ENCODE assay signal across 19 mouse cellular contexts in the genomic region with DNA sequence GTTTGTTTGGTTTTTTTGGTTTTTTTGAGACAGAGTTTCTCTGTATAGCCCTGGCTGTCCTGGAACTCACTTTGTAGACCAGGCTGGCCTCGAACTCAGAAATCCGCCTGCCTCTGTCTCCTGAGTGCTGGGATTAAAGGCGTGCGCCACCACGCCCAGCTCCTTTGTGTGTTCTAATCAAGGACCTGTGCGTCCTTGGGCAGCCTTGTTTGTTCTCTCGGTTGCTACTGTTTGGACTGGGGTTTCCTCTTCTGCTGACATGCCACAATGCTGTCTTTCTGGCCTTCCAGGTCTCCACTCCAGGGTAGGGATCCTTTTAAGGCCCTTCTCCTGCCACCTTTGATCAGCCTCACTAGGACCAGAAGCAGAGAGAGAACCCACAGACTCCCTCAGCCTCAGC. TPM values are rescaled to one million over a fixed set of nuclear protein-coding genes. Genes with fewer than 3 reads are reported as not detected.
A peak's percentile ranks its signal among the peaks of the same experiment; 100 is the strongest.
DNase-seq lines count a peak whose midpoint lies in the region; ATAC-seq and TF ChIP-seq lines count a peak whose summit lies in the region.
"Not testable (repeated sequence)": the region's sequence is repeated elsewhere in the genome, so short reads cannot be mapped to it uniquely, and the experiment has no call there.
"Had no signal": no experiment of that assay in that cellular context is flagged by ENCODE, and none has a peak within 500 bp of the region (broad histone marks: within the 10 kb centered on the region; RNA-seq: fewer than 3 reads in every experiment).

No protein-coding gene starts in this region.

- intact Hi-C loops in gastrocnemius, adult 2 months (cut with DNase I): not testable (repeated sequence)

- DNase-seq in gastrocnemius, adult 2 months: not testable (repeated sequence)
- peak; percentile 65 for DNase-seq in lung, postnatal 36 days

- H3K27me3 ChIP-seq in heart, embryonic 12.5 days (replicated peaks); intestine, embryonic 16.5 days (replicated peaks; ENCODE audit: control insufficient read depth, insufficient read depth, low read length); lung, embryonic 15.5 days; stomach, embryonic 15.5 days (replicated peaks): not testable (repeated sequence)

- peak overlapping the region; percentile 28; the same call in 1 of the 2 replicates for H3K27ac ChIP-seq in gastrocnemius, adult 2 months
- H3K27ac ChIP-seq in heart, embryonic 12.5 days (ENCODE audit: poor library complexity, severe bottlenecking): not testable (repeated sequence)
- H3K27ac ChIP-seq in intestine, embryonic 16.5 days (ENCODE audit: low read length): 0 out of 2 replicates have a peak overlapping the region, but pooled peaks have one; percentile 11
- peak overlapping the region; percentile 98; the same call in 1 of the 2 replicates for H3K27ac ChIP-seq in lung, embryonic 15.5 days
- peak overlapping the region; percentile 96 for H3K27ac ChIP-seq in stomach, embryonic 15.5 days

- not testable (repeated sequence) for H3K9me3 ChIP-seq in heart, embryonic 12.5 days (replicated peaks); intestine, embryonic 16.5 days (ENCODE audit: control insufficient read depth, low read length); lung, embryonic 15.5 days; stomach, embryonic 15.5 days

- H3K9ac ChIP-seq in heart, embryonic 12.5 days: 0 out of 2 replicates have a peak overlapping the region, but pooled peaks have one; percentile 37
- H3K9ac ChIP-seq in intestine, embryonic 16.5 days (ENCODE audit: low read depth, low read length): peak overlapping the region; percentile 33
- H3K9ac ChIP-seq in lung, embryonic 15.5 days; stomach, embryonic 15.5 days: not testable (repeated sequence)

- H3K4me2 ChIP-seq in heart, embryonic 12.5 days; intestine, embryonic 16.5 days (ENCODE audit: low read depth, low read length); stomach, embryonic 15.5 days: not testable (repeated sequence)
- peak overlapping the region; percentile 75; the same call in 1 of the 2 replicates for H3K4me2 ChIP-seq in lung, embryonic 15.5 days

- H3K4me3 ChIP-seq in gastrocnemius, adult 2 months: peak overlapping the region; percentile 87
- H3K4me3 ChIP-seq in heart, embryonic 12.5 days; intestine, embryonic 16.5 days (ENCODE audit: low read length); lung, embryonic 15.5 days; stomach, embryonic 15.5 days (replicated peaks): not testable (repeated sequence)

- peaks cover 30% of the 10 kb centered on the region for H3K36me3 ChIP-seq in heart, embryonic 12.5 days
- H3K36me3 ChIP-seq in intestine, embryonic 16.5 days (ENCODE audit: control insufficient read depth, insufficient read depth, low read length); stomach, embryonic 15.5 days: not testable (repeated sequence)
- H3K36me3 ChIP-seq in lung, embryonic 15.5 days: peaks cover 36% of the 10 kb centered on the region

- WGBS in heart, embryonic 12.5 days: 74% methylated on average over 7 of the region's 7 CpGs
- WGBS in intestine, embryonic 16.5 days: 61% methylated on average over 7 of the region's 7 CpGs
- 57% methylated on average over 7 of the region's 7 CpGs for WGBS in lung, embryonic 15.5 days
- 74% methylated on average over 7 of the region's 7 CpGs for WGBS in stomach, embryonic 15.5 days

- TF ChIP-seq CTCF in gastrocnemius, adult 2 months (IDR thresholded peaks at IDR 0.05): not testable (repeated sequence)

- not testable (repeated sequence) for ATAC-seq in heart, embryonic 12.5 days (ENCODE audit: insufficient number of reproducible peaks, low FRiP score); intestine, embryonic 16.5 days; lung, embryonic 15.5 days (ENCODE audit: borderline replicate concordance, extremely low read depth, low FRiP score, low TSS enrichment); stomach, embryonic 15.5 days (ENCODE audit: insufficient read depth, low FRiP score, low read depth)

- H3K4me1 ChIP-seq in heart, embryonic 12.5 days (replicated peaks): peaks cover 70% of the 10 kb centered on the region
- peaks cover 52% of the 10 kb centered on the region for H3K4me1 ChIP-seq in intestine, embryonic 16.5 days (ENCODE audit: control insufficient read depth, insufficient read depth, low read length)
- peaks cover 86% of the 10 kb centered on the region for H3K4me1 ChIP-seq in lung, embryonic 15.5 days
- H3K4me1 ChIP-seq in stomach, embryonic 15.5 days: peaks cover 50% of the 10 kb centered on the region

RNA-seq across cellular contexts. Expression of gene Cdc42ep1, which starts 4.4 kb away (rescaled TPM):
- total RNA-seq in gastrocnemius, adult 2 months (2021): 1 to 10 TPM; 8.5 to 10.0 TPM
- 40.5 and 40.8 TPM in 2 replicates for polyA plus RNA-seq in heart, embryonic 12.5 days (2016; fragmentation: Nextera tagmentation; extraction: Ambion mirVana)
- 34.5 and 36.1 TPM in 2 replicates for polyA plus RNA-seq in intestine, embryonic 16.5 days (2015; fragmentation: Nextera tagmentation; extraction: Ambion mirVana)
- polyA plus RNA-seq in lung, embryonic 15.5 days (2015; fragmentation: Nextera tagmentation; extraction: Ambion mirVana): 105 and 109 TPM in 2 replicates
- polyA plus RNA-seq in stomach, embryonic 15.5 days (2015; fragmentation: Nextera tagmentation; extraction: Ambion mirVana): 54.1 and 62.1 TPM in 2 replicates
- total RNA-seq: CH12.LX; granulocyte monocyte progenitor cell, adult 5-6 weeks had no signal

RNA-seq across cellular contexts. Expression of gene Lgals2, which starts 8.5 kb away (rescaled TPM):
- total RNA-seq in gastrocnemius, adult 2 months (2021): not detected
- polyA plus RNA-seq in heart, embryonic 12.5 days (2016; fragmentation: Nextera tagmentation; extraction: Ambion mirVana): 0.84 TPM in 1 of 2 replicates, not detected in the other
- 1,298 and 1,309 TPM in 2 replicates for polyA plus RNA-seq in intestine, embryonic 16.5 days (2015; fragmentation: Nextera tagmentation; extraction: Ambion mirVana)
- polyA plus RNA-seq in lung, embryonic 15.5 days (2015; fragmentation: Nextera tagmentation; extraction: Ambion mirVana): 0.69 and 0.72 TPM in 2 replicates
- polyA plus RNA-seq in stomach, embryonic 15.5 days (2015; fragmentation: Nextera tagmentation; extraction: Ambion mirVana): 210 and 299 TPM in 2 replicates
- total RNA-seq: adrenal gland, postnatal 25 days; CH12.LX; forebrain, postnatal 0 days; gastrocnemius, adult 18-20 months; gastrocnemius, postnatal 25 days; granulocyte monocyte progenitor cell, adult 5-6 weeks; heart, postnatal 4 days; hindbrain, postnatal 0 days had no signal
- polyA plus RNA-seq: embryonic facial prominence, embryonic 10.5 days; forebrain, embryonic 13.5 days; forebrain, postnatal 0 days; hindbrain, embryonic 13.5 days; hindbrain, postnatal 0 days had no signal

RNA-seq across cellular contexts. Expression of gene Gga1, which starts 30.2 kb away (rescaled TPM):
- total RNA-seq in gastrocnemius, adult 2 months (2021): 10 to 100 TPM; 43.1 to 45.7 TPM
- polyA plus RNA-seq in heart, embryonic 12.5 days (2016; fragmentation: Nextera tagmentation; extraction: Ambion mirVana): 54.0 and 54.7 TPM in 2 replicates
- 56.3 and 57.4 TPM in 2 replicates for polyA plus RNA-seq in intestine, embryonic 16.5 days (2015; fragmentation: Nextera tagmentation; extraction: Ambion mirVana)
- 54.0 and 56.2 TPM in 2 replicates for polyA plus RNA-seq in lung, embryonic 15.5 days (2015; fragmentation: Nextera tagmentation; extraction: Ambion mirVana)
- polyA plus RNA-seq in stomach, embryonic 15.5 days (2015; fragmentation: Nextera tagmentation; extraction: Ambion mirVana): 47.1 TPM in 2 replicates

RNA-seq across cellular contexts. Expression of gene Card10, which starts 44.0 kb away (rescaled TPM):
- total RNA-seq in gastrocnemius, adult 2 months (2021): 1 to 10 TPM; 6.1 to 6.8 TPM
- polyA plus RNA-seq in heart, embryonic 12.5 days (2016; fragmentation: Nextera tagmentation; extraction: Ambion mirVana): 6.1 and 7.5 TPM in 2 replicates
- polyA plus RNA-seq in intestine, embryonic 16.5 days (2015; fragmentation: Nextera tagmentation; extraction: Ambion mirVana): 5.2 and 6.1 TPM in 2 replicates
- 7.1 and 7.6 TPM in 2 replicates for polyA plus RNA-seq in lung, embryonic 15.5 days (2015; fragmentation: Nextera tagmentation; extraction: Ambion mirVana)
- 6.6 and 7.6 TPM in 2 replicates for polyA plus RNA-seq in stomach, embryonic 15.5 days (2015; fragmentation: Nextera tagmentation; extraction: Ambion mirVana)
- total RNA-seq: granulocyte monocyte progenitor cell, adult 5-6 weeks had no signal

RNA-seq across cellular contexts. Expression of gene Gm49510, which starts 52.7 kb away (rescaled TPM):
- under 1 TPM in 1 of 2 experiments, not detected in 1; 0.13 TPM for total RNA-seq in gastrocnemius, adult 2 months (2021)
- polyA plus RNA-seq in heart, embryonic 12.5 days (2016; fragmentation: Nextera tagmentation; extraction: Ambion mirVana): 0.15 and 0.47 TPM in 2 replicates
- polyA plus RNA-seq in intestine, embryonic 16.5 days (2015; fragmentation: Nextera tagmentation; extraction: Ambion mirVana): 0.21 and 0.55 TPM in 2 replicates
- polyA plus RNA-seq in lung, embryonic 15.5 days (2015; fragmentation: Nextera tagmentation; extraction: Ambion mirVana): 0.18 and 0.60 TPM in 2 replicates
- polyA plus RNA-seq in stomach, embryonic 15.5 days (2015; fragmentation: Nextera tagmentation; extraction: Ambion mirVana): 0.42 and 0.52 TPM in 2 replicates
- total RNA-seq: adrenal gland, adult 2 months; adrenal gland, postnatal 25 days; forebrain, postnatal 0 days; gastrocnemius, adult 18-20 months; heart, postnatal 10 days; hindbrain, postnatal 0 days had no signal
- polyA plus RNA-seq: adrenal gland, adult 2 months; forebrain, postnatal 0 days; hindbrain, embryonic 13.5 days; hindbrain, postnatal 0 days had no signal

Comparison
In these comparisons a context has a peak if more than half of its experiments do, and no peak if none do; other contexts are left out.
1. RNA of gene Lgals2, which starts 8.5 kb away (polyA plus RNA-seq): 1,298 to 1,309 TPM in intestine, embryonic 16.5 days and 210 to 299 TPM in stomach, embryonic 15.5 days; 0.84 TPM in heart, embryonic 12.5 days and 0.69 to 0.72 TPM in lung, embryonic 15.5 days; every median in the first group is over 100 times any median in the second.